Mouse (Mus musculus): ENCODE measurements at regions not wholly inside any gene's neighbourhood (a gene's known extent, or its start where the extent isn't known, plus 50 kb on each side); places are given as distances from the start of the nearest gene placed in this dataset.
"Not testable (repeated sequence)": the region's sequence is repeated elsewhere in the genome, so short reads cannot be mapped to it uniquely, and the experiment has no call there.

DNA sequence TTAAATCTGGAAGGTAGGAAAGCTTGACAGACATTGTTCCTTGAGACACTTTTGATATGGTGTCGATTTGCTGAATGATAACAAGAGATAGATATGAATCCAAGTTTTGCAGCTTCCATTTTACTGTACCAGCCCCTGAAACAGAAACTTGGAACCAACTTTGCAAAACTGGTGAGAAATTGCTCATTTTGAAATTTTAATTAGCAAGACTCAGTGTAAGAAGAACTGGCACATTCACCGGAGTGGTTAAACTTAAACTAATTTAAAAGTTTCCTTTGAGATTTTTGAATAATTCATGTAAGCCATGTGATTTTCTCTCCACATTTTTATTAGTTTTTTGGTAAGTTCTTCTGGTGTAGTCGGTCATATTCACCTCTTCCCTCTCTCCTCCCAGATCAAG lies 85.3 kb downstream of the Slitrk1 start:
- in situ Hi-C loops (cut with MboI, MseI) = no loop called here

DNA sequence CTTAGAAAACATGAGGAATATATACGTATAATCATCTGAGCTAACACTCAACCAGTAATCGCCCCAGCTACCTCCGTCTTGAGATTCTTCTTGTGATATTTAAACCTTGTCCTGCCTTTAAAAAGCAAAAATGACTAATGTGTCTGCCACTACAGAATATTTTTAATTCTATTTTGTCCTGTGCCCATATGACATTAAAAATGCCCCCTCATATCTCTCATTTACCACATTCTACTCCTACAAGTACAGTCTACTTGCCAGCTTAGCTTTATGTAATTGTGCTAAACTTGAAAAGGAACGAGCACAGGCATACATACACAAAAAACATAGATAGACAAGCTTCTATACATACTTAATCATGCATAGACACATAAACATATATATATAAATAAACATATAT lies 92.4 kb downstream of the Slitrk1 start:
- in situ Hi-C loops (cut with MboI, MseI) = no loop called here

DNA sequence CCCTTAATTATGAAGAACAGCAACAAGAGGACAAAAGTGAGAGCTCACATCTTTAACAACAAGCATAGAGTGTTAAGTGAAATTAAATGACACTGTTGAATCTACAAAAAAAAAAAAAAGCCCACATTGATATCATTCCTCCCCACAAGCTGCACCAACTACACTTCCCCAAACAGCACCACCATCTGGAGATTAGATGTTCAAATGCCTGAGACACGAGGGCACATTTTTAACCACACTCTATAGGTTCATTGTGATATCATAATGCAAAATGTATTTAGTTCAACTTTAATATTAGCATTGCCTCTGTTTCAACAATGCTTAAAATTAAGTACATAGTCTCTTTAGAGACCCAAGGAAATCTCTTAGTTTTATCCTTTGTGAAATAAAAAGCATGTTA lies 94.6 kb downstream of the Slitrk1 start:
- in situ Hi-C loops (cut with MboI, MseI) = no loop called here

DNA sequence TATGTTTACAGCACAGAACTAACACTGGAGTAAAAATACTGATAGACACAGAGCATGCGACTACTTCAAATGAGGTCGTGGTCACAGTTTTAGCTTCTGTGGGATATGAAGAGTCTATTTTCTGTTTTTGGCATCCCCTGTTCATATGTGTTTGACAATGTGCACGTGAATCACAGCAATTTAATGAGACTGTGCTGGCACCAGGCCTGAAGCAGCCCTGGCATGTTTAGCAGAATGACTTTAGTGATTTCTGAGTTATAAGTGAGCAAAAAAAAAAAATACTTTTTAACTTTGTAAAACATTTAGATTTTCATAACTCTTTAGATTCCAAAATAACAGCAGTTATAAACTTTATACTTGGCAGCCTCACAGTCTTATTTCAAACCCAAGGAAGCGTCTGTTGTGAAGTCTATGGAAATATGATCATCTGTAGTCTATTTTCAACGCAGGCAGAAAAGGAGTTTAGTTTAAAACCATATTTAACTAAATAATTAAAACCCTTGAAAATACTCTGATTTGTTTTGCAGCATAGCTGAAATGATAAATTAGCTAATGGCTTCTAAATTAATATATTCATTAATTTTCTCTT lies 108.5 kb downstream of the Slitrk1 start:
- in situ Hi-C loops (cut with MboI, MseI) = loop anchor here (10.0 kb wide), 1 partner anchor 559 kb away; no protein-coding TSS in a partner anchor

DNA sequence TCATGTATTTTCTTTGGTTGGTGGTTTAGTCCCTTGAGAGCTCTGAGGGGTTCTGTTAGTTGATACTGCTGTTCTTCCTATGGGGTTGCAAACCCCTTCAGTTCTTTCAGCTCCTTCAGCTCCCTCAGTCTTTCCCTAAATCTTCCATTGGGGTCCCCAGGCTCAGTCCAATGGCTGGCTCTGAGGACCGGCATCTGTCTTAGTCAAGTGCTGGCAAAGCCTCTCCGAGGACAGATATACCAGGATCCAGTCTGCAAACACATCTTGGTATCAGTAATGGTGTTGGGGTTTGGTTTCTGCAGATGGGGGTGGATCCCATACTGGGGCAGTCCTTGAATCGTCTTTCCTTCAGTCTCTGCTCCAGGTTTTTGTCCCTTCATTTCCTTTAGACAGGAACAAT lies 115.1 kb downstream of the Slitrk1 start:
- in situ Hi-C loops (cut with MboI, MseI) = no loop called here

DNA sequence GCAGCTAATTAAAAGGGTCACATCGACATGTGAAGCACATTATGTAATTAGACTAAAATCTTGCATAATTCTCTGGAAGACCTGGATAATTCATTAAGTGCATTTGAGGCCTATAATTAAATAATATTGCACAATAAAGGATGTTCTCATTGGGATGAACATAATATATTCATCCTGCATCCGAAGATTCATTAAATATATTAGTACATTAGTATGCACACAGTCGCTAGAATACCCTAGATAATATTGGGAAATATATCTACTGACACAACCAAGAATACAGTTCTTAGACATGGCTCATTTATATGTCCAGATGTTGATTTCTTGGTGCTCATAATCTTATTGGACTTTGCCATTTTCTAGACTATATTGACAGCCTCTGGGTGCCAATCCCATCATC lies 121.5 kb downstream of the Slitrk1 start:
- in situ Hi-C loops (cut with MboI, MseI) = no loop called here

DNA sequence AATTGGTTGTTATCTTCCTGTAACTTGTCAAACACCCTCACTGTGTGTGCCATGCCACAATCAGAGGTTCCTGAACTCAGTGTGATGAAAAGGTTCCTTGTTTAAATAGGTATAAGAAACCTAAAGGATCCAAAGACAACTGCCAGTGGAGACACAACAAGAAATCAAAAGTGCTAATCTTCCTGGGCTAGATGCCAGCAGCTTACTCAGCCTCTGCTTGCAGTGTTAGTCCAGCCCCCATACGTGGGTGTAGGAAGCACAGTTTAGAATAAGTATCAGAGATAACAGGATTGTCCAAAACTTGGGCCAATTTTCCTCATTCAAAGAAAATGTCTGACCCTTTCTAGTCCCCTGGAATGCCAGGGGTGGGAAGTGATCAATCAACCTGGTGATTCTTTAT lies 122.7 kb downstream of the Slitrk1 start:
- in situ Hi-C loops (cut with MboI, MseI) = no loop called here

DNA sequence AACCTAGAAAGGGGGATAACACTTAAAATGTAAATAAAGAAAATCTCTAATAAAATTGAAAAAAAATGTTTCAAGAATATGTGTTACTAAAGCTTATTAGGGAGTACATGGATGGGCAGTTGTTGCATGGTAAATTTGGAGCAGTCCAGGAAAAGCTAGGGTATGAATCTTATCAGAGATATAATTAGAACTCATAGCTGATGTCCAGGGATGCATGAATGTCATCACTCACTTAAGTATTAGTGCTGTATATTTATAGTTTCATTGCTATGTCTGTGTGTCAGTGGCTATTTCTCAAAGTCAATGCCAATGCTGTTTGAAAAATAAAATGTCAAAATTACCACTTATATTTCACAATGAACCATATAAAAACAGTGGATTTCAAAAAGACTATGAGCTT lies 165.2 kb downstream of the Slitrk1 start:
- in situ Hi-C loops (cut with MboI, MseI) = no loop called here

DNA sequence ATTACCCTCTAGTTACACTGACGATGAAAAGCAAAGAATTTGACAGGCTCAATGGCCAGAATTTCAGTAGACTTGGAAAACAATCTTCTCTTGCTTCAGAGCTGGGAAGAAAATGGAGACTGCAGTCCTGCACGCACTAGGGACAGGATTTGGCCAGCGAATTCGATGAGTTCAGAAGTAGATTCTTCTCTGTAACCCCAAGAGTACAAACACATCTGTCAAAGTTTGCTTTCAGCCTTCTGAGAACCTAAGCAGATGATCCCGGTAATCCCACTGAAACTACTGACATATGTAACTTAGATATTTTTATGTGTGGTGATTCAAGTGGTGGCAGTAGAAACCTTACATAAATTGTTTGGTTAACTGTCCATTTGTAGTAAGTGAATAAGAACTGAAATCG lies 202.1 kb downstream of the Slitrk1 start:
- in situ Hi-C loops (cut with MboI, MseI) = no loop called here

DNA sequence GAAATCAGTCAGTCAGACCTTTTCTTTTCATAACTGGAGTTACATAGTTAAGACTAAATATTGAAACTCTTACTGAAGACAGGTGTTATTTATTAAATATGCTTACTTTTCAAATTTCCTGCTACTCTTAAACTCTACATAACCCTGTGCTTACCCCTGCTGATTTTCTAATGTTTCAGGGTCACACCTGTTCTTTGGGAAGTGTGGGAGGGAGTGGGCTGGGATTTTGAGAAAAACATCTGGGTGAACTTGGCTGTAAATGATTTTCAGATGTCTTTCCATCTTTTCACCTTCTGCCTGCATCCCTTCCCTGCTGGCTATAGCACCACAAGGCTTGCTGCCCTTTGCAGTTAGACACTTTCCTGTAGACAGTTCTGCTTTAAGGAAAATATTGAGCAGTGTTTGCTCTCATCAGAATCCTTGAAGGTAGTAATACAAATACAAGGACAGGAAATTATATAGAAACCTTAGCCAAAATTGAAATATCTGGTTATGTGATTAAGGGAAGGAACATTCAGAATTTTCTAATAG lies 204.8 kb downstream of the Slitrk1 start:
- in situ Hi-C loops (cut with MboI, MseI) = no loop called here

DNA sequence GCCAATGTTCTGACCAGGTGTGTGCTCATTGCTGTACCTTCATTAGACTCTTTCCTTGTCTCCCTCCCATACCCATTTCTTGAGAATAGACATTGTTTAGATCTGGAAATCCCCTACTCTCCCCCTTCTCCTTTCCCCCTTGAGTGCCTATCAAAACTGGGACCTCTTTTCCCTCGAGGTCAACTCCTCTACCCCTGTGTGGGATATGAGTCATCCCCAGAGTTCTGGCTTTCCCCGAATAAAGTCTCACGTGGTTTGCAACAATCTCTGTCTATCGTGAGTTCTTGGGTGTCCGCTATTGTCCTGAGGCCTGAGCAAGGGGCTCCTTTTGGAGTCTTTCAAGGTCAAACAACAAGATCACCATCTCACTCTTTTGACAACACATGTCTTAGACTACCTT lies 209.3 kb downstream of the Slitrk1 start:
- in situ Hi-C loops (cut with MboI, MseI) = not testable (repeated sequence)

DNA sequence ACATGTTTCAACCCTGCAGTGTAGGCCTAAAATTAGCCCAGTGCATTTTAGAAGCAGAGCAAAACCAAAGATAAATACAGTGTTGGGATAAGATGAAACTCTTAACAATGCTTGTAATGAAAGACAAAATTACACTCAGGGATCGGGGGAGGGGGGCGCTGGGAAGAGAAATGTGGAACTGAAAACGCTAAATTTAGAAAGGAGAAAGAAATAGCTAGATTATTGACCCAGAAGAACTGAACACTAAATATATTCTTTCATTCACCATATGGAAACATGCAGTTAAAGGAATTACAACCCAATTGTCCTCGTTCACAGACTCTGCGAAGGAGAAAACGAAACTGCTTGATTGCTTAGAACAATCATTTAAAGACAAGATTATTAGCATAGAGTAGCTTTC lies 249.1 kb downstream of the Slitrk1 start:
- in situ Hi-C loops (cut with MboI, MseI) = no loop called here

DNA sequence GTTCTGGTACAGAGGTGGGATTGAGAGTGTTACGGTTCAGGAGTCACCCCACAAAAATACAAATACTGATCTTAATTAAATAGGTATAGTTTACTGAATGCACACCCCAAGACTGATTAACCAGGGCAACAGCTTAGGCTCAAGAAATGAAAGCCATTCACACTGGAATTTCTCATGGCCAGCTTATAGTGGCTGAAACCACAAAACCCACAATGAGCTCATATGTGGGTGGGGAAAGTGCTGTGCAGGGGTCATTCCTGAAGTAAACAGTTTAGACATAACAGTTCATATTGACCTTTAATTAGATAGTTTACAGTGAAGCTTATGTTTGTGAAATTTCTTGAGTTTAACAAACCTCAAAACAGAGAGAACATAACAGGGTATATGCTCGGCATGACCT lies 275.7 kb downstream of the Slitrk1 start:
- in situ Hi-C loops (cut with MboI, MseI) = no loop called here

DNA sequence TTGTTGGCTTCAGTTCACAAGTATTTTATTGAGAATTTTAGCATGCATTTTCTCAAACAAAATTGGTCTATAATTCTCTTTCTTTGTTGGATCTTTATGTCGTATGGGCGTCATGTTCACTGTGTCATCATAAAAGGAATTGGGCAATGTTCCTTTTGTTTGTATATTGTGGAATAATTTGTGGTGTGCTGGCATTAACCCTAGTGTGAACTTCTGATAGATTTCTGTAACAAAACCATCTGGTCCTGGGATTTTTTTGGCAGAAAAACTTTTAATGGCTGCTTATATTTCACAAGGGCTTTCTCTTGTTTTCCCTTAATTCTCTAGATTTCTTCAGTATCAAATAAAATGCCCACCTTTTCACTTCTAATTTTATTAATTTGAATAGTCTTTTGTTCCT lies 278.7 kb downstream of the Slitrk1 start:
- in situ Hi-C loops (cut with MboI, MseI) = no loop called here

DNA sequence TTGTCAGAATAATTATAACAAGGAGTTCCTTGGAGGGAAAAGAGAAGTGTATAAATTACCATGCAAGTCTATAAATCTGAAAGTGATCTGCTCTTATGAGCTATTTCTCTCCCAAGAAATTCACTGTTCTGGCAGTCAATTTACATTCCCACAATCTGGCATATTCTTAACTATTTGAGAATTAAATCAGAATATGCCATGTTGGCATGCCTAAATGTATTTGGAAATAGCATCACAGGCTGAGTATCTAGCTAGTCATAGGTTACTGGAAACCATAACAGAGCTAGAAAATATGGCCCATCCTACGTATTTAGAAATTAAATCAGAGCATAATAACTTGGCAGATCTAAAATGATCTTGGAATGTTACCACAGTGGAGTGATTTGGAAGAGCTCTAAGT lies 303.9 kb downstream of the Slitrk1 start:
- in situ Hi-C loops (cut with MboI, MseI) = no loop called here
